Mouse (Mus musculus): ENCODE measurements around the gene Lcn3.

- no peak for TF ChIP-seq CTCF (IDR thresholded peaks at IDR 0.05; ENCODE audit: extremely low read depth, insufficient read depth, low read length)
- no peak for TF ChIP-seq POLR2A (IDR thresholded peaks at IDR 0.05; ENCODE audit: extremely low read depth, insufficient read depth, low read length)
Observed at GRCm38 (mm10) chr2:25780921-25781320, 15.6 kb downstream of the Lcn3 start.

Data from cortical plate, adult 2 months (tissue).